20 mouse cellular contexts compared by ENCODE assay signal in genomic region chr8:34239346-34239900, GRCm38 (mm10).
DNase-seq lines count a peak whose midpoint lies in the region; ATAC-seq and TF ChIP-seq lines count a peak whose summit lies in the region.
"Had no signal": no experiment of that assay in that cellular context is flagged by ENCODE, and none has a peak within 500 bp of the region (broad histone marks: within the 10 kb centered on the region; RNA-seq: fewer than 3 reads in every experiment).

No protein-coding gene starts in this region.

- DNase-seq in frontal cortex, postnatal 14 days (ENCODE audit: low spot score in 2 of 2): no peak
- DNase-seq in left cerebral cortex, adult 2 months (ENCODE audit: extremely low spot score in 1 of 2, low spot score in 2 of 2): no peak
- DNase-seq in left cerebral cortex, adult 8-10 months (ENCODE audit: low spot score in 2 of 2): no peak
- DNase-seq in right cerebral cortex, postnatal 25 days: peak; percentile 24
- no peak for DNase-seq in right cerebral cortex, postnatal 36 days (ENCODE audit: low spot score in 2 of 2)
- DNase-seq: adrenal gland, adult 8-10 months; adrenal gland, postnatal 25 days; cerebellum, adult 18-20 months; cerebellum, adult 9-10 months; cerebellum, postnatal 14 days; gastrocnemius, adult 2 months; gastrocnemius, postnatal 14 days; heart, adult 11 months had no signal

- intact Hi-C loops in left cerebral cortex, adult 2 months (cut with DNase I): loop anchor here (5.0 kb wide), 1 partner anchor 93 kb away; no protein-coding TSS in a partner anchor

- TF ChIP-seq CTCF in left cerebral cortex, adult 2 months (IDR thresholded peaks at IDR 0.05): no peak

- H3K27ac ChIP-seq in left cerebral cortex, adult 2 months: peak overlapping the region; percentile 53
- H3K27ac ChIP-seq: forebrain, embryonic 10.5 days; forebrain, embryonic 13.5 days; gastrocnemius, adult 2 months; hindbrain, embryonic 13.5 days had no signal

- ATAC-seq in frontal cortex, adult (ENCODE audit: low TSS enrichment): peak; percentile 90
- ATAC-seq: activated CD4-positive, CD25-positive, alpha-beta regulatory T cell, adult 4 months; forebrain, embryonic 13.5 days; forebrain, embryonic 16.5 days; hindbrain, embryonic 16.5 days had no signal

- H3K4me3 ChIP-seq in left cerebral cortex, adult 2 months: no peak overlapping the region
- H3K4me3 ChIP-seq: forebrain, embryonic 10.5 days; forebrain, embryonic 13.5 days; gastrocnemius, adult 2 months; hindbrain, embryonic 13.5 days had no signal
